Mouse (Mus musculus) stomach, postnatal 0 days (tissue): ENCODE measurements at regions not wholly inside any gene's neighbourhood (a gene's known extent, or its start where the extent isn't known, plus 50 kb on each side); places are given as distances from the start of the nearest gene placed in this dataset.

Source experiments
- ATAC-seq: fragments of 200-750 bp; cut with Nextera tagmentation; 2 replicates; pipeline ENCODE4 v1.8.0; 2017; ENCODE audit not compliant: low FRiP score, low TSS enrichment
- DNase-seq: peaks from one replicate; pipeline ENCODE4 v3.0.0-alpha.2; 2016; ENCODE audit warnings: low spot score
- H3K27ac ChIP-seq: fragments of 300-500 bp; sonication (generic); replicated peaks from 2 replicates; pipeline ENCODE4 v1.5.1; 2014; ENCODE audit warnings: mild to moderate bottlenecking, control low read depth
- H3K27me3 ChIP-seq: fragments of 300-500 bp; sonication (generic); 2 replicates; pipeline ENCODE4 v1.6.1; 2014; ENCODE audit warnings: low read length; ENCODE audit not compliant: control insufficient read depth, insufficient read depth
- H3K36me3 ChIP-seq: fragments of 300-500 bp; sonication (generic); 2 replicates; pipeline ENCODE4 v1.6.1; 2014; ENCODE audit warnings: low read length, mixed read lengths; ENCODE audit not compliant: control insufficient read depth, insufficient read depth
- H3K4me1 ChIP-seq: fragments of 300-500 bp; sonication (generic); replicated peaks from 2 replicates; pipeline ENCODE4 v1.6.1; 2014; ENCODE audit warnings: antibody characterized with exemption; ENCODE audit not compliant: control insufficient read depth, insufficient read depth
- H3K4me2 ChIP-seq: fragments of 300-500 bp; sonication (generic); replicated peaks from 2 replicates; pipeline ENCODE4 v1.6.1; 2014; ENCODE audit warnings: low read depth, mild to moderate bottlenecking, control low read depth, moderate library complexity
- H3K4me3 ChIP-seq: fragments of 300-500 bp; sonication (generic); 2 replicates; pipeline ENCODE4 v1.5.1; 2014; ENCODE audit warnings: low read depth, low read length, control low read depth
- H3K9ac ChIP-seq: fragments of 300-500 bp; sonication (generic); 2 replicates; pipeline ENCODE4 v1.6.1; 2014; ENCODE audit warnings: mild to moderate bottlenecking, low read length, control low read depth, mixed read lengths
- H3K9me3 ChIP-seq: fragments of 300-500 bp; sonication (generic); 2 replicates; pipeline ENCODE4 v1.6.1; 2016; ENCODE audit warnings: low read length; ENCODE audit not compliant: control insufficient read depth
- CTCF ChIP-seq: IDR thresholded peaks from 2 replicates; pipeline ENCODE4 v1.5.1; 2016; ENCODE audit warnings: antibody characterized with exemption, low read depth, mild to moderate bottlenecking, moderate library complexity
- EP300 ChIP-seq: optimal IDR thresholded peaks from 2 replicates; pipeline ENCODE3; 2016; ENCODE audit warnings: antibody characterized with exemption
- WGBS: fragments of 180-500 bp; shearing (Covaris S2); extraction: QIAGEN DNeasy Blood & Tissue Kit; methylation state at CpG from one replicate; pipeline ENCODE4 v1.1.7; 2014; 5-methylcytosine and 5-hydroxymethylcytosine counted together

- H3K9me3 ChIP-seq: no peaks in the 10 kb centered on the region
- H3K4me2 ChIP-seq: no peak overlapping the region
- no peak for DNase-seq
- H3K36me3 ChIP-seq: no peaks in the 10 kb centered on the region
- WGBS: 37% methylated on average over 2 of the region's 2 CpGs
- H3K27ac ChIP-seq: no peak overlapping the region
- ATAC-seq: no peak
- TF ChIP-seq CTCF (no peak), EP300 (no peak)
- H3K9ac ChIP-seq: no peak overlapping the region
- H3K4me1 ChIP-seq: no peaks in the 10 kb centered on the region
- no peaks in the 10 kb centered on the region for H3K27me3 ChIP-seq
- H3K4me3 ChIP-seq: no peak overlapping the region
Observed at GRCm38 (mm10) chr11:109008872-109009271, 88.7 kb downstream of the Axin2 start.

- Histone ChIP-seq H3K9ac (no peak overlapping the region), H3K36me3 (no peaks in the 10 kb centered on the region), H3K4me3 (no peak overlapping the region), H3K27ac (no peak overlapping the region), H3K4me1 (no peaks in the 10 kb centered on the region), H3K27me3 (no peaks in the 10 kb centered on the region), H3K9me3 (no peaks in the 10 kb centered on the region), H3K4me2 (no peak overlapping the region)
- ATAC-seq (no peak), DNase-seq (no peak)
- TF ChIP-seq CTCF (no peak), EP300 (no peak)
- 81% methylated on average over 11 of the region's 11 CpGs for WGBS
Observed at GRCm38 (mm10) chr11:109005681-109006080, 85.5 kb downstream of the Axin2 start.
